Mouse (Mus musculus) forebrain, postnatal 0 days (tissue): Measurements from ENCODE around the gene Shank2. TPM values are rescaled to one million over a fixed set of nuclear protein-coding genes. Genes with fewer than 3 reads are reported as not detected.

Experiments
- ATAC-seq: fragments of 200-750 bp; cut with Nextera tagmentation; 2 replicates; pipeline ENCODE4 v1.8.0; 2017; ENCODE audit warnings: mild to moderate bottlenecking, moderate library complexity
- DNase-seq: peaks from one replicate; pipeline ENCODE4 v3.0.0-alpha.2; 2015
- H3K27ac ChIP-seq: fragments of 300-500 bp; sonication (generic); 2 replicates; pipeline ENCODE4 v1.5.1; 2014; ENCODE audit warnings: low read depth, mild to moderate bottlenecking, antibody characterized with exemption, low read length, moderate library complexity, mixed read lengths
- H3K27me3 ChIP-seq: fragments of 300-500 bp; sonication (generic); 2 replicates; pipeline ENCODE4 v1.6.1; 2014; ENCODE audit warnings: mild to moderate bottlenecking, low read length, mixed read lengths; ENCODE audit not compliant: insufficient read depth
- H3K36me3 ChIP-seq: fragments of 300-500 bp; sonication (generic); 2 replicates; pipeline ENCODE4 v1.6.1; 2014; ENCODE audit warnings: mild to moderate bottlenecking, moderate library complexity; ENCODE audit not compliant: insufficient read depth
- H3K4me1 ChIP-seq: fragments of 300-500 bp; sonication (generic); 2 replicates; pipeline ENCODE4 v1.6.1; 2014; ENCODE audit warnings: antibody characterized with exemption; ENCODE audit not compliant: insufficient read depth
- H3K4me2 ChIP-seq: fragments of 300-500 bp; sonication (generic); 2 replicates; pipeline ENCODE4 v1.6.1; 2014; ENCODE audit warnings: low read depth, mild to moderate bottlenecking, moderate library complexity
- H3K4me3 ChIP-seq: fragments of 300-500 bp; sonication (generic); 2 replicates; pipeline ENCODE4 v1.5.1; 2014; ENCODE audit warnings: low read depth, low read length, mixed read lengths
- H3K9ac ChIP-seq: fragments of 300-500 bp; sonication (generic); 2 replicates; pipeline ENCODE4 v1.6.1; 2014; ENCODE audit warnings: mild to moderate bottlenecking
- H3K9me3 ChIP-seq: fragments of 300-500 bp; sonication (generic); 2 replicates; pipeline ENCODE4 v1.6.1; 2016; ENCODE audit warnings: low read length
- CTCF ChIP-seq: sonication (generic); IDR thresholded peaks from 2 replicates; pipeline ENCODE4 v1.5.1; 2016; ENCODE audit warnings: antibody characterized with exemption, control low read depth, low read depth
- WGBS: fragments of 180-500 bp; shearing (Covaris S2); extraction: QIAGEN DNeasy Blood & Tissue Kit; methylation state at CpG from one replicate; pipeline ENCODE4 v1.1.7; 2014; 5-methylcytosine and 5-hydroxymethylcytosine counted together
- polyA plus RNA-seq: library from polyadenylated mRNA; unstranded; fragments of >200 nt; fragmentation: Nextera tagmentation; extraction: Ambion mirVana; gene quantifications from 2 replicates; pipeline ENCODE4 v1.2.1, GENCODE M21; 2015
- total RNA-seq: library from RNA; depleted of rRNA; stranded (reverse); fragments of >200 nt; gene quantifications from 2 replicates; pipeline ENCODE4 v1.2.3, GENCODE M21; 2014

Gene Shank2
- total and polyA plus RNA-seq, 2 experiments from 2014 or later: 8.8 to 29.0 TPM

DNA sequence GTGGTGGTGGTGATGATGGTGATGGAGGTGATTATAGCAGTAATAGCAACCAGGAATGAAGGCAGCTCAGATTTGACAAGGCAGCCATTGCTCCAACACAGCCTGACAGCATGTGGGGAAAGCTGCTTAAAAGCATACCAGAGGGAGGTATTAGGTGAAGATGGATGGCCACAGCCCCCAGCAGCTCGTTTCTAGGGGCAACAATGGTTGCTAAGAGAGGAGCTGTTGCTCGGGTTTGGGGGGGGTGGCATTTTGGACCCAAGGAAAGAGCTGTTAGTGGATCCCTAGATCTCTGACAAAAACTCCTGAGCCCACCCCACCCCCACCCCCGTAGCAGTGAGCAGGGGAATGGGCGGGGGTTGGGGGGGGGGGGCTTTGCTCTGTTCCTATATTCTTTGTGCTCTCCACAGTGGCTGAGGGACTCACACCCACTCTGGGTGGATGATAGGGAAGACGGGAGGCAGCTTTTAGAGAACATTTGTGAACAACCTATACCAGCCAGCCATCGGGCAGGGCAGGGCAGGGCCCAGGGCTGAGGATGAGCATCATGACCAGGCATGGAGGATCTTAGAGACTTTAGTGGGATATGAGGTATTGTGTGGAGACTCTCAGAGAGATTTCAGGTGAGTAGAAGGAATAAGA is 377.6 kb downstream of the Shank2 start:
- Histone ChIP-seq H3K27me3 (no peaks in the 10 kb centered on the region), H3K36me3 (no peaks in the 10 kb centered on the region), H3K4me3 (no peak overlapping the region), H3K9me3 (no peaks in the 10 kb centered on the region), H3K4me2 (no peak overlapping the region), H3K9ac (no peak overlapping the region), H3K27ac (no peak overlapping the region), H3K4me1 (no peaks in the 10 kb centered on the region)
- WGBS: 27% methylated on average over 6 of the region's 6 CpGs
- DNase-seq: no peak
- ATAC-seq: no peak; the same call in 1 of the 2 replicates
- no peak for TF ChIP-seq CTCF

DNA sequence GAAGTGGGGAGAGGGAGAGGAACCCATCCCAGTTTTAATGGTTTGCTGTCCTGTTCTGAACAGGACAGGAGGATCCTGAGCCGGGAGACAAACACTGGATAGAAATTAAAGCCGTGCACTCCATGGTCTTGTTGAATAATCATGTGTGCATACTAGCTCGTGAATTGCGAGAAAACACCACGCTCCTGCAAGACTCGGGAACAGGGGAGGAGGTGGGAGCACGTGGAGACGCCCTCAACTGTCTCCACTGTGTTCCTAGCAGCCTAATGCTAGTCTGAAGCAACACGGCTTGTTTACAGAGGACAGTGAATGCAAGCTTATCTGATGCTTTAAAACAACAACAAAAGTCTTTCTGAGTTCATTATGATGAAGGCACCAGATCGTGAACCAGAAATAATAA is 379.9 kb downstream of the Shank2 start:
- H3K27me3 ChIP-seq: no peaks in the 10 kb centered on the region
- TF ChIP-seq CTCF: no peak
- no peak overlapping the region for H3K4me2 ChIP-seq
- H3K9me3 ChIP-seq: no peaks in the 10 kb centered on the region
- no peak overlapping the region for H3K9ac ChIP-seq
- ATAC-seq: no peak
- no peaks in the 10 kb centered on the region for H3K4me1 ChIP-seq
- no peak for DNase-seq
- no peaks in the 10 kb centered on the region for H3K36me3 ChIP-seq
- H3K27ac ChIP-seq: no peak overlapping the region
- 64% methylated on average over 10 of the region's 10 CpGs for WGBS
- no peak overlapping the region for H3K4me3 ChIP-seq

DNA sequence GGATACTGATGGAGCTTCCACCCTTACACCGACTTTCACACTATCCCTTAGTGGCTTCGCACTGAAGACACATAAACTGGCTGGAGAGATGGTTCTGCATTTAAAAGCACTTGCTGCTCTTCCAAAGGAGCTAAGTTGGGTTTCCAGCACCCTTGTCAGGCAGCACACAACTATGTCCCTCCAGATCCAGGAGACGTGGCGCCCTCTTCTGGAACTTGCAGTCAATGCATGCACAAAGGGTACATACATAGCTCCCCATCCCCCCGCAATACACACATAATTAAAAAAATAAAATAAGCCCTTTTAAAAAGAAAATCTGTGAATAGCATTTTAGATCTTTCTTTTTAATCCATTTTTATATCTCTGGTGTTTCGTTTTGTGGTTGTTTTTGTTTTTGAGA is 385.8 kb downstream of the Shank2 start:
- H3K9ac ChIP-seq: no peak overlapping the region
- 93% methylated on average over 6 of the region's 6 CpGs for WGBS
- H3K9me3 ChIP-seq: no peaks in the 10 kb centered on the region
- DNase-seq (no peak), ATAC-seq (no peak)
- H3K27me3 ChIP-seq: no peaks in the 10 kb centered on the region
- peak; percentile 21; the same call in 1 of the 2 replicates for TF ChIP-seq CTCF
- no peaks in the 10 kb centered on the region for H3K36me3 ChIP-seq
- H3K4me3 ChIP-seq: no peak overlapping the region
- H3K4me1 ChIP-seq: no peaks in the 10 kb centered on the region
- no peak overlapping the region for H3K4me2 ChIP-seq
- H3K27ac ChIP-seq: no peak overlapping the region

DNA sequence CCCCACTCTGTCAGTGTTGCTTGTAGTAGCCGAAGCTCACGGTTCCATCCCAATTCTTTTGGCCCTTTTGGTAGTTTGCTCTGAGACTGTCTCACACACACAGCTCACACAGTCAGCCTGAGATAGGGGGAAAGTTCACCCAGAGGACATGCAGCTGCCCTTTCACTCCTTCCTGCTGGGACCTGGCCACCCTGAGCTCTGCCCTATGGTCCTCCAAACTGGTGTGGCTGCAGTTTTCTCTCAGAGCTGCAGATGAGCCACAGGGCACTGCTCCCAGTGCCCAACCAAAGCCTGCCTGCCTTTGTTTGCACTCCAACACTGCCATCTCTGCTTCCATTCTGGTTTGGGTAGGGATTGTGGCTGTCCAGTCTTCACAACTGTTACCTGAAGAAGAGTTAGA is 388.0 kb downstream of the Shank2 start:
- Histone ChIP-seq H3K4me3 (no peak overlapping the region), H3K4me1 (no peaks in the 10 kb centered on the region), H3K4me2 (no peak overlapping the region), H3K27me3 (no peaks in the 10 kb centered on the region), H3K27ac (no peak overlapping the region), H3K9ac (no peak overlapping the region), H3K36me3 (no peaks in the 10 kb centered on the region), H3K9me3 (no peaks in the 10 kb centered on the region)
- DNase-seq (no peak), ATAC-seq (no peak)
- WGBS: 83% methylated on average over 2 of the region's 2 CpGs
- no peak for TF ChIP-seq CTCF

DNA sequence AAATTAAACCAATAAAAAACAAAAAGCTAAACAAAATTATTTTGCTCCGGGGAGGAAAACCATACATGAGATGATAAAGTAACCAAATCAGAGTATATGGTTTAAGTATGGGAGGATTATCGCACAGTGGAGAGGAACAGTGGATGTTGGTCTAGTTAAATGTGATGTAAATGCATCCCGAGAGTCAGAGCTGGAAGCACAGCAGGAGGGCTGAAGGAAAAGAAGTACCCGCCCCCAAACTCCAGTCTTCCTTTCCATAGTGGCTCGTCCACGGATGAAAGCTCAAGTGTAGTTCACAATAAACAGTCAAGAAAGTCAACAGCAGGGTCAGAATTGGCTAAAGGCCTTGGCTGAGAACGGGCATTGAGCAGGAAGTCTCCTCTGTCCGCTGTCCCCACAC is 388.9 kb downstream of the Shank2 start:
- Histone ChIP-seq H3K9me3 (no peaks in the 10 kb centered on the region), H3K4me1 (no peaks in the 10 kb centered on the region), H3K4me2 (no peak overlapping the region), H3K36me3 (no peaks in the 10 kb centered on the region), H3K27ac (no peak overlapping the region), H3K9ac (no peak overlapping the region), H3K27me3 (no peaks in the 10 kb centered on the region), H3K4me3 (no peak overlapping the region)
- no peak for ATAC-seq
- DNase-seq: no peak
- 45% methylated on average over 8 of the region's 8 CpGs for WGBS
- TF ChIP-seq CTCF: no peak

DNA sequence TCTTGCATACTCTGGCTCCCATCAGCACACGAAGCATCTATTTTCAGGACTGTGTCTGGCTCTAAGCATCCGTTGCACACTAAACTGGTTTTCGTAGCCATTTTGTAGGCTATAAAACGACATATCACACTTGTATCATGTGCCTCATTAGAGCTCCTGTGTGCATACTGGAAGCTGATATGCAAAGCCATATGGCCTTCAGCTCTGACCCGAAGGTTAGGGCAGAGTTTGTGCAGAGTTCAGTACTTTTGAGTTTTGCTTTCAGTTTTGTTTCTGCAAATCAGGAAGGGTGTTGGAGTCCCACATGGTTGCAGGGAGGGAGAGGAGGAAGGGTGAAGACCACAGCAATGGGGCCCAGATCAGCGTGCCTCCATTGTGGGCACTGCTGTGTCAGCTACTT is 390.0 kb downstream of the Shank2 start:
- H3K36me3 ChIP-seq: no peaks in the 10 kb centered on the region
- no peaks in the 10 kb centered on the region for H3K9me3 ChIP-seq
- no peak for DNase-seq
- WGBS: 83% methylated on average over 6 of the region's 6 CpGs
- H3K4me2 ChIP-seq: no peak overlapping the region
- H3K27ac ChIP-seq: no peak overlapping the region
- H3K4me1 ChIP-seq: no peaks in the 10 kb centered on the region
- no peak overlapping the region for H3K9ac ChIP-seq
- H3K27me3 ChIP-seq: no peaks in the 10 kb centered on the region
- ATAC-seq: no peak
- no peak for TF ChIP-seq CTCF
- no peak overlapping the region for H3K4me3 ChIP-seq

DNA sequence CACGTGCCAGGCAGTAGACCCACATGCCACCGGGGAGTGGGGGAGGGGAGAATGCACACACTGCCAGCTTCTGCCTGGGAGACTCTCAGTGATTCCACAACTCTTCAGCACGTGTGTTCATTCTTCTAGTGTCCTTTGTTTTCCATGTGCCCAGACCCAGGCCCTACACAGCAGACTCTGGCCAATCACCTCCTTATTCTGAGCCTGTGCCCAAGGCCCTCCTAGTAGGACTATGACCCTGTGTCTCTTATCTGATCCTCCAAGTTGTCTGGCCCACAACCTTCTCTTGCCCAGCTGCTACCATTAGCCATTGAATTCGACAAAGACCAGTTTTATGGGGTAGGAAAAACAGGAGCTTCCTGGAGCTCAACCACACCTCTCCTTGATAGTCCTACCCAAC is 400.8 kb downstream of the Shank2 start:
- no peak for DNase-seq
- Histone ChIP-seq H3K4me2 (no peak overlapping the region), H3K9ac (no peak overlapping the region), H3K36me3 (peaks cover 16% of the 10 kb centered on the region), H3K4me3 (no peak overlapping the region), H3K4me1 (no peaks in the 10 kb centered on the region), H3K27ac (no peak overlapping the region), H3K9me3 (no peaks in the 10 kb centered on the region), H3K27me3 (no peaks in the 10 kb centered on the region)
- WGBS: 64% methylated on average over 4 of the region's 4 CpGs
- no peak for TF ChIP-seq CTCF
- ATAC-seq: no peak
